Mouse (Mus musculus): ENCODE measurements around the gene Dab1.

GRCm38 (mm10) chr4:104724258-104724657, 1105.1 kb downstream of the Dab1 start:
- TF ChIP-seq CTCF (IDR thresholded peaks at IDR 0.05; ENCODE audit: borderline replicate concordance, insufficient read depth, low read depth, low read length) (no peak), POLR2A (IDR thresholded peaks at IDR 0.05; ENCODE audit: borderline replicate concordance, insufficient read depth, low read length) (no peak)
